Mouse (Mus musculus) cortical plate, adult 2 months (tissue): ENCODE measurements around the gene Fignl2.

Source experiments
- CTCF ChIP-seq: fragments of 200-500 bp; IDR thresholded peaks from 2 replicates; pipeline ENCODE4 v1.5.1; 2011; ENCODE audit warnings: mild to moderate bottlenecking, control low read depth, low read length; ENCODE audit not compliant: insufficient read depth; ENCODE audit errors: extremely low read depth
- POLR2A ChIP-seq: fragments of 200-500 bp; IDR thresholded peaks from 2 replicates; pipeline ENCODE4 v1.6.1; 2011; ENCODE audit warnings: mild to moderate bottlenecking, low read length, control low read depth; ENCODE audit not compliant: insufficient read depth; ENCODE audit errors: extremely low read depth

DNA sequence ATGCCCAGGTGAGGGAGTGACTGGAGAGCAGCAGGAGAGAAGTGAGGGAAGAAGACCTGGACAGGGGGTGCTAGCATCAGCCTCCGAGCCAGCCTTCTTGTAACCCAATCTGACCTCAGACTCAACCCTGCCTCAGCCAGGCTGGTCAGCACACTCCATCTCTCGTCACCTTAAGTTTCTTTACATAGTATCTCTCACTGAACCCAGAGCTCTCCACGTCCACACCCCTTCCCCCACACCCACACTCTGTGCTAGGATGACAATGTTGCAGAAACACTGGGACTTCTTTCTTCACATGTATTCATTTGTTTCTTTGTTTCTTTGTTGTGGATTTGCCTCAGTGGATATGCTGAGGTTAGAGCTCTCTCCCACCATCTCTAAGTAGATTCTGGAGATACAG is 22.6 kb upstream of the Fignl2 start:
- TF ChIP-seq CTCF (no peak), POLR2A (no peak)
